Mouse (Mus musculus) stomach, embryonic 14.5 days (tissue): ENCODE measurements at regions not wholly inside any gene's neighbourhood (a gene's known extent, or its start where the extent isn't known, plus 50 kb on each side); places are given as distances from the start of the nearest gene placed in this dataset.

Source experiments
- ATAC-seq: fragments of 200-750 bp; cut with Nextera tagmentation; 2 replicates; pipeline ENCODE4 v1.8.0; 2017; ENCODE audit warnings: low read depth, moderate TSS enrichment; ENCODE audit not compliant: insufficient number of reproducible peaks, insufficient read depth, low FRiP score
- H3K27ac ChIP-seq: fragments of 300-500 bp; sonication (generic); 2 replicates; pipeline ENCODE4 v1.5.1; 2014; ENCODE audit warnings: mild to moderate bottlenecking, low read length, moderate library complexity, mixed read lengths
- H3K27me3 ChIP-seq: fragments of 300-500 bp; sonication (generic); 2 replicates; pipeline ENCODE4 v1.6.1; 2014; ENCODE audit warnings: low read length, control low read depth, mixed read lengths; ENCODE audit not compliant: control insufficient read depth, insufficient read depth
- H3K36me3 ChIP-seq: fragments of 300-500 bp; sonication (generic); 2 replicates; pipeline ENCODE4 v1.6.1; 2014; ENCODE audit warnings: mild to moderate bottlenecking, control low read depth, low read length, moderate library complexity, mixed read lengths; ENCODE audit not compliant: control insufficient read depth, insufficient read depth
- H3K4me1 ChIP-seq: fragments of 300-500 bp; sonication (generic); 2 replicates; pipeline ENCODE4 v1.6.1; 2014; ENCODE audit warnings: low read length, control low read depth, mixed read lengths; ENCODE audit not compliant: control insufficient read depth, insufficient read depth
- H3K4me2 ChIP-seq: fragments of 300-500 bp; sonication (generic); replicated peaks from 2 replicates; pipeline ENCODE4 v1.6.1; 2014; ENCODE audit warnings: low read depth, low read length, control low read depth
- H3K4me3 ChIP-seq: fragments of 300-500 bp; sonication (generic); 2 replicates; pipeline ENCODE4 v1.5.1; 2014; ENCODE audit warnings: low read depth, low read length, control low read depth
- H3K9ac ChIP-seq: fragments of 300-500 bp; sonication (generic); replicated peaks from 2 replicates; pipeline ENCODE4 v1.6.1; 2014; ENCODE audit warnings: low read depth, mild to moderate bottlenecking, control low read depth, low read length, moderate library complexity, mixed read lengths
- H3K9me3 ChIP-seq: fragments of 300-500 bp; sonication (generic); 2 replicates; pipeline ENCODE4 v1.6.1; 2016; ENCODE audit warnings: low read depth, low read length, control low read depth; ENCODE audit not compliant: control insufficient read depth
- WGBS: fragments of 180-500 bp; shearing (Covaris S2); extraction: QIAGEN DNeasy Blood & Tissue Kit; methylation state at CpG from one replicate; pipeline ENCODE4 v1.1.7; 2014; 5-methylcytosine and 5-hydroxymethylcytosine counted together

- no peak overlapping the region for H3K27ac ChIP-seq
- no peak overlapping the region for H3K4me2 ChIP-seq
- no peaks in the 10 kb centered on the region for H3K4me1 ChIP-seq
- no peak for ATAC-seq
- no peaks in the 10 kb centered on the region for H3K27me3 ChIP-seq
- no peaks in the 10 kb centered on the region for H3K36me3 ChIP-seq
- H3K4me3 ChIP-seq = no peak overlapping the region
- H3K9me3 ChIP-seq = no peaks in the 10 kb centered on the region
- no peak overlapping the region for H3K9ac ChIP-seq
- 89% methylated on average over 3 of the region's 3 CpGs for WGBS
Measured at GRCm38 (mm10) chr2:180391349-180391748, 56.9 kb upstream of the Gata5 start.

- H3K9me3 ChIP-seq = no peaks in the 10 kb centered on the region
- peaks cover 1% of the 10 kb centered on the region; the same call in 1 of the 2 replicates for H3K27me3 ChIP-seq
- ATAC-seq = no peak
- no peak overlapping the region for H3K27ac ChIP-seq
- H3K4me1 ChIP-seq = no peaks in the 10 kb centered on the region
- no peak overlapping the region for H3K9ac ChIP-seq
- no peak overlapping the region for H3K4me3 ChIP-seq
- no peak overlapping the region for H3K4me2 ChIP-seq
- 58% methylated on average over 15 of the region's 15 CpGs for WGBS
- H3K36me3 ChIP-seq = no peaks in the 10 kb centered on the region
Measured at GRCm38 (mm10) chr2:180390216-180390996, 55.9 kb upstream of the Gata5 start.

- Histone ChIP-seq H3K9ac (no peak overlapping the region), H3K36me3 (no peaks in the 10 kb centered on the region), H3K4me1 (no peaks in the 10 kb centered on the region), H3K27me3 (peaks cover 4% of the 10 kb centered on the region; the same call in 1 of the 2 replicates), H3K4me2 (no peak overlapping the region), H3K9me3 (no peaks in the 10 kb centered on the region), H3K27ac (no peak overlapping the region), H3K4me3 (no peak overlapping the region)
- 44% methylated on average over 2 of the region's 2 CpGs for WGBS
- ATAC-seq = no peak
Measured at GRCm38 (mm10) chr2:180389486-180389885, 55.0 kb upstream of the Gata5 start.

- H3K27me3 ChIP-seq = peaks cover 4% of the 10 kb centered on the region; the same call in 1 of the 2 replicates
- H3K9ac ChIP-seq = no peak overlapping the region
- H3K4me1 ChIP-seq = no peaks in the 10 kb centered on the region
- H3K4me3 ChIP-seq = no peak overlapping the region
- no peak overlapping the region for H3K27ac ChIP-seq
- no peak overlapping the region for H3K4me2 ChIP-seq
- H3K9me3 ChIP-seq = no peaks in the 10 kb centered on the region
- H3K36me3 ChIP-seq = no peaks in the 10 kb centered on the region
- WGBS = 74% methylated on average over 12 of the region's 12 CpGs
- ATAC-seq = no peak
Measured at GRCm38 (mm10) chr2:180389013-180389412, 54.5 kb upstream of the Gata5 start.

GRCm38 (mm10) chr2:180388122-180388521, 53.6 kb upstream of the Gata5 start:
- H3K4me1 ChIP-seq = no peaks in the 10 kb centered on the region
- no peak overlapping the region for H3K27ac ChIP-seq
- no peak overlapping the region for H3K4me2 ChIP-seq
- no peak for ATAC-seq
- 68% methylated on average over 5 of the region's 5 CpGs for WGBS
- H3K36me3 ChIP-seq = no peaks in the 10 kb centered on the region
- H3K4me3 ChIP-seq = no peak overlapping the region
- H3K27me3 ChIP-seq = peaks cover 8% of the 10 kb centered on the region; the same call in 1 of the 2 replicates
- H3K9me3 ChIP-seq = no peaks in the 10 kb centered on the region
- no peak overlapping the region for H3K9ac ChIP-seq

GRCm38 (mm10) chr2:180387305-180387704, 52.8 kb upstream of the Gata5 start:
- WGBS = 36% methylated on average over 2 of the region's 2 CpGs
- Histone ChIP-seq H3K36me3 (no peaks in the 10 kb centered on the region), H3K27me3 (peaks cover 8% of the 10 kb centered on the region; the same call in 1 of the 2 replicates), H3K4me3 (no peak overlapping the region), H3K9me3 (no peaks in the 10 kb centered on the region), H3K9ac (no peak overlapping the region), H3K4me1 (no peaks in the 10 kb centered on the region), H3K27ac (no peak overlapping the region), H3K4me2 (peak overlapping the region; percentile 57; the same call in 1 of the 2 replicates)
- no peak for ATAC-seq

GRCm38 (mm10) chr2:180385967-180386688, 51.6 kb upstream of the Gata5 start:
- under 1% methylated on average over 30 of the region's 35 CpGs for WGBS
- H3K9ac ChIP-seq = no peak overlapping the region; the same call in 1 of the 2 replicates
- peak; percentile 51; the same call in 1 of the 2 replicates for ATAC-seq

GRCm38 (mm10) chr2:180385231-180385895, 50.9 kb upstream of the Gata5 start:
- peak overlapping the region; percentile 40 for H3K4me3 ChIP-seq
- no peaks in the 10 kb centered on the region for H3K4me1 ChIP-seq
- H3K27me3 ChIP-seq = peaks cover 8% of the 10 kb centered on the region; the same call in 1 of the 2 replicates
- WGBS = 3% methylated on average over 26 of the region's 26 CpGs
- H3K27ac ChIP-seq = peak overlapping the region; percentile 56; the same call in 1 of the 2 replicates
- no peaks in the 10 kb centered on the region for H3K36me3 ChIP-seq
- peak overlapping the region; percentile 10; the same call in 1 of the 2 replicates for H3K9ac ChIP-seq
- peak overlapping the region; percentile 57 for H3K4me2 ChIP-seq
- H3K9me3 ChIP-seq = no peaks in the 10 kb centered on the region
- peak; percentile 77; the same call in 1 of the 2 replicates for ATAC-seq

More at GRCm38 (mm10) chr2:180385967-180386688, 51.6 kb upstream of the Gata5 start:
- H3K27me3 ChIP-seq = peaks cover 8% of the 10 kb centered on the region; the same call in 1 of the 2 replicates
- peak overlapping the region; percentile 57 for H3K4me2 ChIP-seq
- no peaks in the 10 kb centered on the region for H3K4me1 ChIP-seq
- no peaks in the 10 kb centered on the region for H3K36me3 ChIP-seq
- peak overlapping the region; percentile 40 for H3K4me3 ChIP-seq
- no peak overlapping the region for H3K27ac ChIP-seq
- H3K9me3 ChIP-seq = no peaks in the 10 kb centered on the region
